Mouse (Mus musculus): ENCODE results near the gene Snx22. TPM values are rescaled to one million over a fixed set of nuclear protein-coding genes. Genes with fewer than 3 reads are reported as not detected.

Snx22 gene
- polyA plus RNA-seq (2015; fragmentation: Nextera tagmentation; extraction: Ambion mirVana) = 6.9 and 8.0 TPM in 2 replicates

GRCm38 (mm10) chr9:66069583-66069982 lies at the start of gene Snx22:
Gene Snx22 (minus strand): TSS chr9:66069719.
- 1% methylated on average over 22 of the region's 22 CpGs for WGBS
- H3K27ac ChIP-seq = no peak within 1 kb of the TSS
- H3K9ac ChIP-seq = peak within 1 kb of the TSS; percentile 78
- ATAC-seq (ENCODE audit: low FRiP score) = peak; percentile 85
- H3K4me1 ChIP-seq (replicated peaks) = peaks cover 20% of the 10 kb centered on the region
- H3K4me3 ChIP-seq = peak within 1 kb of the TSS; percentile 52
- peaks cover 55% of the 10 kb centered on the region for H3K27me3 ChIP-seq
- H3K4me2 ChIP-seq = peak within 1 kb of the TSS; percentile 75
- peaks cover 29% of the 10 kb centered on the region for H3K36me3 ChIP-seq
- no peaks in the 10 kb centered on the region for H3K9me3 ChIP-seq

- ATAC-seq (ENCODE audit: low FRiP score) = no peak
- H3K9ac ChIP-seq = no peak overlapping the region
- WGBS = 60% methylated on average over 8 of the region's 8 CpGs
Observed at GRCm38 (mm10) chr9:66116890-66117289, 47.4 kb upstream of the Snx22 start.

GRCm38 (mm10) chr9:66114341-66114740 lies 44.8 kb upstream of the Snx22 start:
- Histone ChIP-seq H3K4me1 (replicated peaks) (peaks cover 13% of the 10 kb centered on the region), H3K4me2 (no peak overlapping the region), H3K27ac (no peak overlapping the region), H3K36me3 (peaks cover 20% of the 10 kb centered on the region), H3K4me3 (no peak overlapping the region), H3K27me3 (no peaks in the 10 kb centered on the region), H3K9ac (no peak overlapping the region), H3K9me3 (no peaks in the 10 kb centered on the region)
- no peak for ATAC-seq (ENCODE audit: low FRiP score)
- WGBS = 96% methylated on average over 3 of the region's 3 CpGs

More at GRCm38 (mm10) chr9:66116890-66117289, 47.4 kb upstream of the Snx22 start:
- Histone ChIP-seq H3K4me2 (no peak overlapping the region), H3K27me3 (no peaks in the 10 kb centered on the region), H3K4me1 (replicated peaks) (peaks cover 15% of the 10 kb centered on the region), H3K36me3 (peaks cover 20% of the 10 kb centered on the region), H3K27ac (0 out of 2 replicates have a peak overlapping the region, but pooled peaks have one; percentile 64), H3K4me3 (no peak overlapping the region), H3K9me3 (no peaks in the 10 kb centered on the region)

- H3K27me3 ChIP-seq = no peaks in the 10 kb centered on the region
Observed at GRCm38 (mm10) chr9:66110611-66111379, 41.3 kb upstream of the Snx22 start.

GRCm38 (mm10) chr9:66110126-66110525 lies 40.6 kb upstream of the Snx22 start:
- 53% methylated on average over 8 of the region's 8 CpGs for WGBS
- no peak for ATAC-seq (ENCODE audit: low FRiP score)
- Histone ChIP-seq H3K36me3 (peaks cover 51% of the 10 kb centered on the region), H3K27ac (peak overlapping the region; percentile 45; the same call in 1 of the 2 replicates), H3K9ac (no peak overlapping the region), H3K9me3 (no peaks in the 10 kb centered on the region), H3K4me2 (no peak overlapping the region), H3K27me3 (no peaks in the 10 kb centered on the region), H3K4me3 (no peak overlapping the region), H3K4me1 (replicated peaks) (peaks cover 7% of the 10 kb centered on the region)

More at GRCm38 (mm10) chr9:66110611-66111379, 41.3 kb upstream of the Snx22 start:
- Histone ChIP-seq H3K36me3 (peaks cover 48% of the 10 kb centered on the region), H3K4me3 (no peak overlapping the region), H3K4me2 (no peak overlapping the region), H3K27ac (peak overlapping the region; percentile 45), H3K9me3 (no peaks in the 10 kb centered on the region), H3K4me1 (replicated peaks) (peaks cover 7% of the 10 kb centered on the region), H3K9ac (no peak overlapping the region)
- ATAC-seq (ENCODE audit: low FRiP score) = no peak
- 31% methylated on average over 8 of the region's 8 CpGs for WGBS

- Histone ChIP-seq H3K4me3 (no peak overlapping the region), H3K36me3 (peaks cover 53% of the 10 kb centered on the region), H3K9ac (no peak overlapping the region), H3K9me3 (no peaks in the 10 kb centered on the region), H3K4me1 (replicated peaks) (peaks cover 7% of the 10 kb centered on the region), H3K27me3 (no peaks in the 10 kb centered on the region), H3K27ac (no peak overlapping the region), H3K4me2 (no peak overlapping the region)
- WGBS = 100% methylated on average over 1 of the region's 1 CpGs
- ATAC-seq (ENCODE audit: low FRiP score) = no peak
Observed at GRCm38 (mm10) chr9:66109574-66109973, 40.1 kb upstream of the Snx22 start.

- Histone ChIP-seq H3K36me3 (peaks cover 80% of the 10 kb centered on the region), H3K9me3 (no peaks in the 10 kb centered on the region), H3K4me3 (no peak overlapping the region), H3K4me2 (no peak overlapping the region), H3K9ac (no peak overlapping the region), H3K27me3 (no peaks in the 10 kb centered on the region), H3K4me1 (replicated peaks) (no peaks in the 10 kb centered on the region), H3K27ac (no peak overlapping the region)
- no peak for ATAC-seq (ENCODE audit: low FRiP score)
- 91% methylated on average over 8 of the region's 8 CpGs for WGBS
Observed at GRCm38 (mm10) chr9:66105168-66105567, 35.6 kb upstream of the Snx22 start.

GRCm38 (mm10) chr9:66104601-66105000 lies 35.1 kb upstream of the Snx22 start:
- H3K27me3 ChIP-seq = no peaks in the 10 kb centered on the region
- no peak overlapping the region for H3K27ac ChIP-seq
- H3K4me2 ChIP-seq = no peak overlapping the region
- no peaks in the 10 kb centered on the region for H3K9me3 ChIP-seq
- H3K9ac ChIP-seq = no peak overlapping the region
- H3K36me3 ChIP-seq = peaks cover 84% of the 10 kb centered on the region
- WGBS = 98% methylated on average over 4 of the region's 4 CpGs
- no peak for ATAC-seq (ENCODE audit: low FRiP score)
- no peaks in the 10 kb centered on the region for H3K4me1 ChIP-seq (replicated peaks)
- H3K4me3 ChIP-seq = no peak overlapping the region

- Histone ChIP-seq H3K27ac (no peak overlapping the region), H3K4me1 (replicated peaks) (no peaks in the 10 kb centered on the region), H3K4me2 (no peak overlapping the region), H3K36me3 (peaks cover 82% of the 10 kb centered on the region), H3K27me3 (no peaks in the 10 kb centered on the region), H3K9me3 (no peaks in the 10 kb centered on the region), H3K4me3 (no peak overlapping the region), H3K9ac (no peak overlapping the region)
- WGBS = 94% methylated on average over 6 of the region's 6 CpGs
- no peak for ATAC-seq (ENCODE audit: low FRiP score)
Observed at GRCm38 (mm10) chr9:66102668-66103067, 33.1 kb upstream of the Snx22 start.

- WGBS = 86% methylated on average over 8 of the region's 8 CpGs
- Histone ChIP-seq H3K4me3 (no peak overlapping the region), H3K27ac (no peak overlapping the region), H3K4me1 (replicated peaks) (no peaks in the 10 kb centered on the region), H3K36me3 (peaks cover 83% of the 10 kb centered on the region), H3K9me3 (no peaks in the 10 kb centered on the region), H3K4me2 (no peak overlapping the region), H3K9ac (no peak overlapping the region), H3K27me3 (no peaks in the 10 kb centered on the region)
- ATAC-seq (ENCODE audit: low FRiP score) = no peak
Observed at GRCm38 (mm10) chr9:66101577-66101976, 32.1 kb upstream of the Snx22 start.

GRCm38 (mm10) chr9:66092664-66093063 lies 23.1 kb upstream of the Snx22 start:
- no peak for ATAC-seq (ENCODE audit: low FRiP score)
- Histone ChIP-seq H3K27me3 (no peaks in the 10 kb centered on the region), H3K4me3 (no peak overlapping the region), H3K36me3 (peaks cover 98% of the 10 kb centered on the region), H3K27ac (0 out of 2 replicates have a peak overlapping the region, but pooled peaks have one; percentile 13), H3K4me1 (replicated peaks) (no peaks in the 10 kb centered on the region), H3K4me2 (no peak overlapping the region), H3K9me3 (no peaks in the 10 kb centered on the region), H3K9ac (no peak overlapping the region)
- WGBS = 86% methylated on average over 2 of the region's 2 CpGs

GRCm38 (mm10) chr9:66091327-66092231 lies 22.1 kb upstream of the Snx22 start:
- Histone ChIP-seq H3K27ac (0 out of 2 replicates have a peak overlapping the region, but pooled peaks have one; percentile 13), H3K4me3 (no peak overlapping the region), H3K4me1 (replicated peaks) (no peaks in the 10 kb centered on the region), H3K36me3 (peaks cover 98% of the 10 kb centered on the region), H3K4me2 (no peak overlapping the region), H3K9ac (no peak overlapping the region), H3K9me3 (no peaks in the 10 kb centered on the region), H3K27me3 (no peaks in the 10 kb centered on the region)
- 85% methylated on average over 6 of the region's 6 CpGs for WGBS
- ATAC-seq (ENCODE audit: low FRiP score) = no peak
